Mouse (Mus musculus): Measurements from ENCODE around the gene March6. TPM values are rescaled to one million over a fixed set of nuclear protein-coding genes. Genes with fewer than 3 reads are reported as not detected.

The March6 gene
- total RNA-seq, 1 experiment, result 67.6 TPM

- Histone ChIP-seq H3K9me3 (ENCODE audit: control insufficient read depth, insufficient read depth, low read depth, low read length) (no peaks in the 10 kb centered on the region), H3K4me3 (ENCODE audit: insufficient read depth in 1 of 2, low read depth in 1 of 2, low read length in 2 of 2, poor library complexity in 1 of 2, severe bottlenecking in 1 of 2) (no peak overlapping the region; a peak in 1 of 4 replicates), H3K4me1 (ENCODE audit: control insufficient read depth in 2 of 2, insufficient read depth in 2 of 2, low read length in 2 of 2, poor library complexity in 1 of 2) (peaks cover 9 to 26% of the 10 kb centered on the region in 2 experiments; a peak in 3 of 4 replicates), H3K9ac (ENCODE audit: insufficient read depth, low read depth, low read length, poor library complexity, severe bottlenecking) (no peak overlapping the region; the same call in 1 of the 2 replicates), H3K36me3 (ENCODE audit: control insufficient read depth, insufficient read depth, low read length, poor library complexity, severe bottlenecking) (no peaks in the 10 kb centered on the region), H3K27ac (ENCODE audit: insufficient read depth, low read depth, low read length, poor library complexity, severe bottlenecking) (peak overlapping the region; percentile 36; the same call in 1 of the 2 replicates)
- TF ChIP-seq MAFK (IDR thresholded peaks at IDR 0.05; ENCODE audit: insufficient read depth, low read depth, low read length), result no peak
- TF ChIP-seq HCFC1 (IDR thresholded peaks at IDR 0.05; ENCODE audit: borderline replicate concordance, insufficient read depth, low read length), result no peak
- no peak for TF ChIP-seq ZNF384 (IDR thresholded peaks at IDR 0.05; ENCODE audit: low read depth, low read length)
- no peak for TF ChIP-seq CHD2 (IDR thresholded peaks at IDR 0.05; ENCODE audit: low read depth, low read length)
- in situ Hi-C loops (cut with MboI; ENCODE audit: low sequenced_read_pairs in 2 of 2, unreplicated experiment in 2 of 2), result loop anchor here in 1 of 2 experiments (10.0 kb wide), 1 partner anchor 88 kb away; no protein-coding TSS in a partner anchor
- peak; percentile 54 for DNase-seq (ENCODE audit: low read depth, low spot score)
Measured at GRCm38 (mm10) chr15:31412933-31413332, 117.9 kb downstream of the March6 start.

GRCm38 (mm10) chr15:31412436-31412835, 118.4 kb downstream of the March6 start:
- TF ChIP-seq CHD2 (IDR thresholded peaks at IDR 0.05; ENCODE audit: low read depth, low read length) (no peak), ZC3H11A (IDR thresholded peaks at IDR 0.05; ENCODE audit: borderline replicate concordance, low read depth, low read length) (no peak), MAFK (IDR thresholded peaks at IDR 0.05; ENCODE audit: insufficient read depth, low read depth, low read length) (no peak), ZNF384 (IDR thresholded peaks at IDR 0.05; ENCODE audit: low read depth, low read length) (no peak), HCFC1 (IDR thresholded peaks at IDR 0.05; ENCODE audit: borderline replicate concordance, insufficient read depth, low read length) (no peak)
- Histone ChIP-seq H3K27ac (ENCODE audit: insufficient read depth, low read depth, low read length, poor library complexity, severe bottlenecking) (peak overlapping the region; percentile 28; the same call in 1 of the 2 replicates), H3K9ac (ENCODE audit: insufficient read depth, low read depth, low read length, poor library complexity, severe bottlenecking) (no peak overlapping the region), H3K4me3 (ENCODE audit: insufficient read depth in 1 of 2, low read depth in 1 of 2, low read length in 2 of 2, poor library complexity in 1 of 2, severe bottlenecking in 1 of 2) (no peak overlapping the region), H3K36me3 (ENCODE audit: control insufficient read depth, insufficient read depth, low read length, poor library complexity, severe bottlenecking) (no peaks in the 10 kb centered on the region), H3K4me1 (ENCODE audit: control insufficient read depth in 2 of 2, insufficient read depth in 2 of 2, low read length in 2 of 2, poor library complexity in 1 of 2) (peaks cover 8 to 26% of the 10 kb centered on the region in 2 experiments; a peak in 3 of 4 replicates), H3K9me3 (ENCODE audit: control insufficient read depth, insufficient read depth, low read depth, low read length) (no peaks in the 10 kb centered on the region)
- in situ Hi-C loops (cut with MboI; ENCODE audit: low sequenced_read_pairs in 2 of 2, unreplicated experiment in 2 of 2), result loop anchor here in 1 of 2 experiments (10.0 kb wide), 1 partner anchor 88 kb away; no protein-coding TSS in a partner anchor
- no peak for DNase-seq (ENCODE audit: low read depth, low spot score)

- no peaks in the 10 kb centered on the region for H3K36me3 ChIP-seq (ENCODE audit: control insufficient read depth, insufficient read depth, low read length, poor library complexity, severe bottlenecking)
- H3K4me1 ChIP-seq (ENCODE audit: control insufficient read depth in 2 of 2, insufficient read depth in 2 of 2, low read length in 2 of 2, poor library complexity in 1 of 2), result peaks cover 0 to 4% of the 10 kb centered on the region in 2 experiments; a peak in 1 of 4 replicates
- H3K9me3 ChIP-seq (ENCODE audit: control insufficient read depth, insufficient read depth, low read depth, low read length), result no peaks in the 10 kb centered on the region
- H3K9ac ChIP-seq (ENCODE audit: insufficient read depth, low read depth, low read length, poor library complexity, severe bottlenecking), result no peak overlapping the region
- no peak overlapping the region for H3K27ac ChIP-seq (ENCODE audit: insufficient read depth, low read depth, low read length, poor library complexity, severe bottlenecking)
- DNase-seq (ENCODE audit: low read depth, low spot score), result no peak
- no peak for TF ChIP-seq CHD2 (IDR thresholded peaks at IDR 0.05; ENCODE audit: low read depth, low read length)
- TF ChIP-seq HCFC1 (IDR thresholded peaks at IDR 0.05; ENCODE audit: borderline replicate concordance, insufficient read depth, low read length), result no peak
- TF ChIP-seq ZNF384 (IDR thresholded peaks at IDR 0.05; ENCODE audit: low read depth, low read length), result no peak
- no peak for TF ChIP-seq MAFK (IDR thresholded peaks at IDR 0.05; ENCODE audit: insufficient read depth, low read depth, low read length)
- no peak for TF ChIP-seq ZC3H11A (IDR thresholded peaks at IDR 0.05; ENCODE audit: borderline replicate concordance, low read depth, low read length)
- H3K4me3 ChIP-seq (ENCODE audit: insufficient read depth in 1 of 2, low read depth in 1 of 2, low read length in 2 of 2, poor library complexity in 1 of 2, severe bottlenecking in 1 of 2), result no peak overlapping the region
- in situ Hi-C loops (cut with MboI; ENCODE audit: low sequenced_read_pairs in 2 of 2, unreplicated experiment in 2 of 2), result no loop called here
Measured at GRCm38 (mm10) chr15:31407490-31407889, 123.4 kb downstream of the March6 start.

GRCm38 (mm10) chr15:31406881-31407280, 124.0 kb downstream of the March6 start:
- Histone ChIP-seq H3K9ac (ENCODE audit: insufficient read depth, low read depth, low read length, poor library complexity, severe bottlenecking) (no peak overlapping the region), H3K4me1 (ENCODE audit: control insufficient read depth in 2 of 2, insufficient read depth in 2 of 2, low read length in 2 of 2, poor library complexity in 1 of 2) (0 out of 4 replicates have a peak, but pooled peaks cover 0 to 2% of the 10 kb centered on the region in 2 experiments), H3K9me3 (ENCODE audit: control insufficient read depth, insufficient read depth, low read depth, low read length) (no peaks in the 10 kb centered on the region), H3K36me3 (ENCODE audit: control insufficient read depth, insufficient read depth, low read length, poor library complexity, severe bottlenecking) (no peaks in the 10 kb centered on the region), H3K27ac (ENCODE audit: insufficient read depth, low read depth, low read length, poor library complexity, severe bottlenecking) (no peak overlapping the region), H3K4me3 (ENCODE audit: insufficient read depth in 1 of 2, low read depth in 1 of 2, low read length in 2 of 2, poor library complexity in 1 of 2, severe bottlenecking in 1 of 2) (no peak overlapping the region)
- no peak for DNase-seq (ENCODE audit: low read depth, low spot score)
- in situ Hi-C loops (cut with MboI; ENCODE audit: low sequenced_read_pairs in 2 of 2, unreplicated experiment in 2 of 2), result no loop called here
- no peak for TF ChIP-seq ZNF384 (IDR thresholded peaks at IDR 0.05; ENCODE audit: low read depth, low read length)
- no peak for TF ChIP-seq MAFK (IDR thresholded peaks at IDR 0.05; ENCODE audit: insufficient read depth, low read depth, low read length)
- no peak for TF ChIP-seq CHD2 (IDR thresholded peaks at IDR 0.05; ENCODE audit: low read depth, low read length)
- no peak for TF ChIP-seq ZC3H11A (IDR thresholded peaks at IDR 0.05; ENCODE audit: borderline replicate concordance, low read depth, low read length)
- no peak for TF ChIP-seq HCFC1 (IDR thresholded peaks at IDR 0.05; ENCODE audit: borderline replicate concordance, insufficient read depth, low read length)

Other genes starting within 250 kb of the March6 start
- 2.6 and 3.8 TPM in 2 replicates for gene Ankrd33b, start 163.3 kb downstream of the March6 start, total RNA-seq (2012; rRNA removed)
- gene Ropn1l, start 77.3 kb downstream of the March6 start, total RNA-seq (2012; rRNA removed), result not detected in 2 replicates
- gene Cmbl, start 34.3 kb upstream of the March6 start, total RNA-seq (2012; rRNA removed), result 0.48 and 0.76 TPM in 2 replicates
- 590 and 695 TPM in 2 replicates for gene Cct5, start 70.8 kb upstream of the March6 start, total RNA-seq (2012; rRNA removed)
- gene Fam173b, start 70.8 kb upstream of the March6 start, total RNA-seq (2012; rRNA removed), result 13.1 and 17.2 TPM in 2 replicates

Data from ES-E14 (cell line).